Mouse (Mus musculus) limb, embryonic 15.5 days (tissue): ENCODE measurements around the gene Clcn2. TPM values are rescaled to one million over a fixed set of nuclear protein-coding genes. Genes with fewer than 3 reads are reported as not detected.

ENCODE experiments used
- ATAC-seq: fragments of 200-750 bp; cut with Nextera tagmentation; 2 replicates; pipeline ENCODE4 v1.8.0; 2017; ENCODE audit warnings: low read depth, moderate TSS enrichment; ENCODE audit not compliant: insufficient number of reproducible peaks, low FRiP score, low TSS enrichment
- H3K27ac ChIP-seq: fragments of 300-500 bp; sonication (generic); 2 replicates; pipeline ENCODE4 v1.5.1; 2015; ENCODE audit warnings: moderate library complexity, mild to moderate bottlenecking, inconsistent platforms
- H3K27me3 ChIP-seq: fragments of 300-500 bp; sonication (generic); 2 replicates; pipeline ENCODE4 v1.6.1; 2015; ENCODE audit warnings: inconsistent platforms
- H3K36me3 ChIP-seq: fragments of 300-500 bp; sonication (generic); 2 replicates; pipeline ENCODE4 v1.6.1; 2015; ENCODE audit warnings: inconsistent platforms
- H3K4me1 ChIP-seq: fragments of 300-500 bp; sonication (generic); 2 replicates; pipeline ENCODE4 v1.6.1; 2015; ENCODE audit warnings: inconsistent platforms
- H3K4me2 ChIP-seq: fragments of 300-500 bp; sonication (generic); 2 replicates; pipeline ENCODE4 v1.6.1; 2015; ENCODE audit warnings: mild to moderate bottlenecking, inconsistent platforms
- H3K4me3 ChIP-seq: fragments of 300-500 bp; sonication (generic); 2 replicates; pipeline ENCODE4 v1.5.1; 2015; ENCODE audit warnings: mild to moderate bottlenecking, inconsistent platforms
- H3K9ac ChIP-seq: fragments of 300-500 bp; sonication (generic); 2 replicates; pipeline ENCODE4 v1.6.1; 2015; ENCODE audit warnings: inconsistent platforms
- H3K9me3 ChIP-seq: fragments of 300-500 bp; sonication (generic); 2 replicates; pipeline ENCODE4 v1.6.1; 2016; ENCODE audit warnings: inconsistent platforms
- WGBS: fragments of 180-500 bp; shearing (Covaris S2); methylation state at CpG from one replicate; pipeline ENCODE4 v1.1.7; 2015; 5-methylcytosine and 5-hydroxymethylcytosine counted together
- polyA plus RNA-seq: library from polyadenylated mRNA; unstranded; fragments of >200 nt; fragmentation: Nextera tagmentation; extraction: Ambion mirVana; gene quantifications from 2 replicates; pipeline ENCODE4 v1.2.1, GENCODE M21; 2015

Clcn2 gene
- polyA plus RNA-seq, 1 experiment from 2014 or later = 13.8 TPM

DNA sequence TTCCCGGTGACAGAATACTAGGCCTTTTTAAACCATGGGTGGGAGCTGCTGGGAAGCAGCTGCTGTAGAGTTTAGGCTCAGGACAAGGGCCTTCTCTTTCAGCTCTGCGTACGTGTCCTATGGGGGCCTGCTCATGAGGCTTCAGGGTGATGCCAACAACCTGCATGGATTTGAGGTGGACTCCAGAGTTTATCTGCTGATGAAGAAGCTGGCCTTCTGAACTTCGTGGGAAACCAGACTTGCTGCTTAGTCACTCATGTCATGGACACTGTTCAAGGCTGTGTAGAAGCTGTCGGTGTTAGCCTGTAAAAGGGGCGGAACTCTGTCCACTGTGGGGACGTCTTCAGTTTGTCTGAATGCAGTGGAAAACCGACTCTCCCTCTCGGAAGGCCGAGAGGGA lies 4.3 kb upstream of the Clcn2 start:
- no peak overlapping the region for H3K9ac ChIP-seq
- H3K27ac ChIP-seq = no peak overlapping the region
- no peaks in the 10 kb centered on the region for H3K27me3 ChIP-seq
- H3K4me1 ChIP-seq = peaks cover 13% of the 10 kb centered on the region
- peaks cover 29% of the 10 kb centered on the region for H3K36me3 ChIP-seq
- 82% methylated on average over 10 of the region's 10 CpGs for whole genome bisulfite sequencing
- no peaks in the 10 kb centered on the region for H3K9me3 ChIP-seq
- no peak for ATAC-seq
- no peak overlapping the region for H3K4me2 ChIP-seq
- no peak overlapping the region for H3K4me3 ChIP-seq

DNA sequence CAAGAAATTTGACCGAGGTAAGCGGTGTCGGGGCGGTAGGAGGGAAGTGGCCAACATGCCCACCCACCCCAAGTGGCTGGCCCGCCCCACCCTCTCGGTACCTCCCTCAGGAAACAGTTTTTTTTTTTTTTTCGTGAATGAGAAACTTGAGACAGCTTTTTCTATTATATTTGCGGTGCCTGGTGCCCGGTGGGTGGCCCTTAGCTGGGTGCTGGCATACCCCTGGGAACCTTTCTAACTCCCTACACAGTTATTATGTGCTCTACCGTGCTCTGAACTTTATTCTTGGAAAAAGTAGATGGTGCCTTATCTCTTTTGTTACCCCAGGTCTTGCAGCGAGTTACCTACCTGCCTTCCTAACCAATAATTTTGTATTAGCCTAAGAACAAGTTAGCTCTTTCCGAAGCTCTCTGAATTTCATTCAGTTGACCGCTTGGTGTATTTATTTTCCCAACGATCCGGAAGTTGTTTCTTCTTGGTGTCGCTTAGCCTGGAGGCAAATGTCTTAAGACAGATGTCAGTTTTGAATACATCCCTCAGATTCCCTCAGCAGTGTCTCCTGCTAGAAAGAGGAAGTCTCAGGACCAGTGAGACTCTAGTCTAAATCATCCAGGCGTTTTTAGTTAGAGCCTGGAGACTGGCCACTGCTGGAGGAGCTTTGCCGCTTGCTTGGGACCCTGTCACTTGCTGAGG lies 578 bp upstream of the Clcn2 start:
- Histone ChIP-seq H3K4me2 (peak overlapping the region; percentile 90), H3K36me3 (peaks cover 30% of the 10 kb centered on the region), H3K27me3 (no peaks in the 10 kb centered on the region), H3K4me3 (peak overlapping the region; percentile 67), H3K9me3 (no peaks in the 10 kb centered on the region), H3K9ac (peak overlapping the region; percentile 62), H3K27ac (peak overlapping the region; percentile 98), H3K4me1 (peaks cover 43% of the 10 kb centered on the region)
- WGBS = 2% methylated on average over 18 of the region's 18 CpGs
- peak; percentile 26 for ATAC-seq

DNA sequence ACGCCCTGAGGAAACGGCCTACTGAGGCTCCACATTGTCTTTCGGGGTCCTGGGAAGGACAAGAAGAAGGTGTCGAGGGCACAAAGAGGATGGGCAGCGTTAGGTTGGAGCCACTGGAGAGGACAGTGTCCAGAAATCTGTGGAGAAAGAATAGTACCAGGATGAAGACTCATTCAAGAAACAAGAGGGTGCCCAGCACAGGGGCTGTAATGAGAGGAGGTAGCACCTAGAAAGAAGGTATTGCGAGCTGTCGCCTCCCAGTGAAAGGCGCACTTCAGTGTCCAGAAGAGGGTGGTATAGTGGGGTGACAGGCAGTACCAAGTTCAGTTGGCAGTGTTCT lies 735 bp downstream of the Clcn2 start:
- H3K9ac ChIP-seq = peak overlapping the region; percentile 62; the same call in 1 of the 2 replicates
- WGBS = 1% methylated on average over 8 of the region's 8 CpGs
- no peaks in the 10 kb centered on the region for H3K9me3 ChIP-seq
- peak overlapping the region; percentile 98 for H3K27ac ChIP-seq
- H3K4me3 ChIP-seq = peak overlapping the region; percentile 67
- no peak for ATAC-seq
- peak overlapping the region; percentile 90 for H3K4me2 ChIP-seq
- peaks cover 43% of the 10 kb centered on the region for H3K4me1 ChIP-seq
- no peaks in the 10 kb centered on the region for H3K27me3 ChIP-seq
- H3K36me3 ChIP-seq = peaks cover 33% of the 10 kb centered on the region

DNA sequence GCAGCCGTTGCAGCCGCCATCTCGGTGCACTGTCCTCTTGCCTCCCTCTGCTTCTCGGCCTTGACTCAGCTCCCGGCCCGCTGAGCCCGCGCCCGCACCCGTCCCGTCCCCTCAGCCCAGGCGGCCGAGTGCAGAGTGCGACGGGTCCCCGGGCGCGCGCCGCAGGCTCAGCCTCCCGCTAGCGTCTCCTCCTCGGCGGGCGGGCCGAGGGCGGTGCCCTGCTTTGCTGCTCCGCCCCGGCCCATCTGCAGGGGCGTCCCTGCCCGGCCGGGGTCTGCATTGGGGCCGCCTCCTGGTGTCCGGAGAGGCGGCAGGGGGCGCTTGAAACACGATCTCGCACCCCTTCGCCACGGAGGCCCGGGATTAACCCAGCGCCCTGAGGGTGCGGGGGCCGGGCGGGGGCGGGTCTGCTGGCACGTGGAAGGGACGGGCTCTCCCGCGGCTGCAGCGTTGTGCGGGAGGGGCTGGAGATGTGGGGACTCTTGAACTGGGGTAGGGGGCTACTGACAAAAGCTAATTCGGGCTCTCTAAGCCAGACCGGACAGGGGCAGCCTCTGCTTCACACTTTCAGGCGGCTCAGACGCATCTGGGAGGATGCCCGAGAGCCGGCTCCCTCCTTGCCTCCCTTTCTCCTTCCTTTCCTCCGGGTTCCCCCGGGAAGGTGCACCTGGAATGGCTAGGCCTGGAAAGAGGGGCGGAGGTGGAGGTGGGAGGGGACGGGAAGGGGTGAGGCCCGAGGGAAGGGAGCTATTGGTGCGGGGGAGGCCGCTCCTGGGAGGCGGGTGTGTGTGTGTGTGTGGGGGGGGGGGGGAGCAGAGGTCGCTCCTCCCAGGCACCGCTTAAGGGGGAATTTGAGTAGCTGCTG lies 1.3 kb downstream of the Clcn2 start:
- Histone ChIP-seq H3K4me3 (peak overlapping the region; percentile 67), H3K9ac (peak overlapping the region; percentile 62), H3K9me3 (no peaks in the 10 kb centered on the region), H3K4me1 (peaks cover 43% of the 10 kb centered on the region), H3K36me3 (peaks cover 33% of the 10 kb centered on the region), H3K27ac (peak overlapping the region; percentile 98), H3K4me2 (peak overlapping the region; percentile 90), H3K27me3 (no peaks in the 10 kb centered on the region)
- peak; percentile 85 for ATAC-seq
- under 1% methylated on average over 65 of the region's 68 CpGs for WGBS

DNA sequence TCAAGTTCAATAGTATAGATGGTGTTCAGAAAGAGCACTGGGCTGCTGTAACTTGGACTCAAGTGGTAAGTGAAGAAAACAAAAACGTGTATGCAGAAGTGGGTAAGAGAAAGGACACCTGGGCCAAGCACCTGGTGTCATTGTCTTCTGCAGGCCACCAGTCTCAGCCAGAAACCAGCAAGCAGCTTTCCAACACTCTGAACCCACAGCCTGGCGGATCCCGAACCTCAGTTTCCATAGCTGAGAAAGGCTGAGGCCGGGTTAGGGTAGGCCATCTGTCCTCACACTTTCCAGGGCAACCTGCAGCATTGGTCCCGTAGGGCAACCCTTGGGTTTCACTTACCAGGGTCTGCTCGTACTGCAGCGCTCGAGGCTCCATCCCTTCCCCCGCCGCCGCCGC lies 2.0 kb downstream of the Clcn2 start:
- no peak; the same call in 1 of the 2 replicates for ATAC-seq
- Histone ChIP-seq H3K36me3 (peaks cover 37% of the 10 kb centered on the region), H3K9me3 (no peaks in the 10 kb centered on the region), H3K4me1 (peaks cover 43% of the 10 kb centered on the region), H3K4me2 (peak overlapping the region; percentile 90), H3K27me3 (no peaks in the 10 kb centered on the region), H3K4me3 (peak overlapping the region; percentile 67), H3K27ac (peak overlapping the region; percentile 98), H3K9ac (peak overlapping the region; percentile 62)
- WGBS = 2% methylated on average over 12 of the region's 12 CpGs

DNA sequence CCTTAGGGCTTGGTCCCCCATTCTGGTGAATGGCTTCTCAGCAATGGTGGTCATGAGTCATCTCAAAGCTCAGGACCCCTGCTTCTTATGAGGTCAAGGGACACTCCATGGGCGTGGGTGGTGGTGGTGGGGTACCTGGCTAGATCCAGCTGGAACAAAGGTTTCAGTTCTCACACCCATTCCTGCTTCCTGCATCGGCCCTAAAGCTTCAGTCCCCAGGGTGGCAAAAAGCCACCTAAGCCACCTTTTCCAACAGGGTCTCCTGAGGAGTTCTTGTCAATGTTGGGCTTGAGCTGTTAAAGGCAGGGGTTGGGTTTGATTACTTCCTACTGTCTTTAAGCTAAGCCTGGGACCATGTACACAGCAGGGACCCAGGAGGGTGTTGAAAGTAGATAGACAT lies 2.4 kb downstream of the Clcn2 start:
- no peak for ATAC-seq
- Histone ChIP-seq H3K9me3 (no peaks in the 10 kb centered on the region), H3K4me1 (peaks cover 43% of the 10 kb centered on the region), H3K27ac (peak overlapping the region; percentile 98; the same call in 1 of the 2 replicates), H3K27me3 (no peaks in the 10 kb centered on the region), H3K4me3 (peak overlapping the region; percentile 67), H3K36me3 (peaks cover 36% of the 10 kb centered on the region), H3K4me2 (peak overlapping the region; percentile 90), H3K9ac (peak overlapping the region; percentile 62; the same call in 1 of the 2 replicates)
- 52% methylated on average over 2 of the region's 2 CpGs for WGBS

DNA sequence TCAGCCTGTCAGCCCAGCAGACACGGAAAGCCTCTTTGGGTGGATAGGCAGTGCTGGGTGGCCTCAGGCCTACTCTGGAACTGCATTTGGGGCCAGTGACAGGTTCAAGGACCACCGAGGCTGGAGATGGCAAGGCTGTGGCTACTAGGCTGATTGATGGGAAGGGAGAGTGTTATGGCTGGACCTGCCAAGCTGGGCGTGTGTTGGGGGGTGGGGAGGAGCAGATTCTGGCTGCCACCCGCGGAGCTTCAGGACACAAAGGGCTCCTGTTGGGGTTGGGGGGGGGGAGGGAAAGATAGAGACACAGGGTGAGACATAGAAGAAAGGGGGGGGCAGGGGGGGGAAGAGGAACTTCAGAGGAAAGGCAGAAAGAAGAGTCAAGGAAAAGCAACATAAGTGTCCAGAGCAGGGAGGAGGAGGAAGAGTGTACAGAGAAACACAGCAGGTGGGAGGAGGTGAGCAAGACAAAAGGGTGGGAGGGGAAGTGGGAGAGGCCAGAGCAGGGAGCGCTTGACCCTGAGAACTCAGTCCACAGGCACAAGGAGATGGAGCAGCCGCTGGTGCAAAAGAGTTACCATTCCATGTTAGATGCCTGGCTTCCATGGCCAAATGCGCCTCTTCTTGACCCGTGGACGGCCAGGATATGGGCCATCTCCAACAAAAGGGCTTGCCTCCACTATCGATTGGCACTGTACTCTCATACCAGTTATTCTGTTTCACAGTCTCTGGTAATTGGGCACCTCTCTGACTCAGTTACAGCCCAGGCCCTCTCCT lies 3.1 kb downstream of the Clcn2 start:
- no peak overlapping the region for H3K27ac ChIP-seq
- ATAC-seq = no peak
- H3K4me2 ChIP-seq = peak overlapping the region; percentile 90
- H3K9ac ChIP-seq = no peak overlapping the region
- H3K27me3 ChIP-seq = no peaks in the 10 kb centered on the region
- H3K9me3 ChIP-seq = no peaks in the 10 kb centered on the region
- H3K36me3 ChIP-seq = peaks cover 35% of the 10 kb centered on the region
- H3K4me1 ChIP-seq = peaks cover 43% of the 10 kb centered on the region
- peak overlapping the region; percentile 67 for H3K4me3 ChIP-seq
- 47% methylated on average over 11 of the region's 11 CpGs for WGBS

DNA sequence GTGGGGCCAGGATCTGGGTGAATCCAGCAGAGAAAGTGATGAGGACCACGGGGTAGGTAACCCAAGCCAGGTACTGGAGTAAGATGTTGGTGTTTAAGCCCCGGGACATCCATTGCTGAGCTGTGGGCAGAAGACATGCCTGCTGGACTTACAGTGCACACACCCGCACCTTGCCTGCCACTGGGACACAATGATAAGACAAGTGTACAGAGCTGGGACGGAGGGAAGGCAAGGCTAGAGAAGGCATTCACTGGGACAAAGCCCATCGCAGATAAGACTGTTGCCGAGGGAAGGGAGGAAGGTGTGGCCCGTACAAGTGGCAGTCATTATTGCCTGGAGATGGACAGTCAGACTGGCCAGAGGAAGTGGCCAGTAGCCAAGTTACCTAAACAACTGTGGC lies 4.7 kb downstream of the Clcn2 start:
- no peaks in the 10 kb centered on the region for H3K27me3 ChIP-seq
- H3K4me3 ChIP-seq = no peak overlapping the region
- H3K36me3 ChIP-seq = peaks cover 49% of the 10 kb centered on the region
- peaks cover 36% of the 10 kb centered on the region for H3K4me1 ChIP-seq
- H3K27ac ChIP-seq = no peak overlapping the region
- no peak overlapping the region for H3K9ac ChIP-seq
- ATAC-seq = no peak
- 91% methylated on average over 7 of the region's 7 CpGs for WGBS
- H3K9me3 ChIP-seq = no peaks in the 10 kb centered on the region
- H3K4me2 ChIP-seq = no peak overlapping the region

DNA sequence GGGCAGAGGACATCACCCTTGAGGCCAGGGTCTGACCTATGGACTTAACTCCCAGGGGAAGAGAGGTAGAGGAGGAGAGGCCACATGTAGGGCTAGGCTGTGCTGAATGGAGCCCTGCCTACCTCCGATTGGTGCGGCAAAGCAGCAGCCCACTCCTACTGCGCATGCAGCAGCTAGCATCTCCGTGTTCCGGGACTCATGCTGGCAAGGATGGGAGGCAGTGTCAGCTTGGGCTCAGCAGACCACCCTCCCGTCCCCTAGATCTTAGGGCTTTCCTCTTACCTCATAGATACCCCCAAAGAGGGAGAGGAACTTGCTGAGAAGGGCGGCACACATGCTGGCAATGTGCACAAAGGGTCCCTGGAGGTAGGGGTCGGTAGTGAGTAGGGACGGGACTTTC lies 5.4 kb downstream of the Clcn2 start:
- Histone ChIP-seq H3K9ac (no peak overlapping the region), H3K27me3 (no peaks in the 10 kb centered on the region), H3K27ac (no peak overlapping the region), H3K4me2 (no peak overlapping the region), H3K9me3 (no peaks in the 10 kb centered on the region), H3K36me3 (peaks cover 56% of the 10 kb centered on the region), H3K4me3 (no peak overlapping the region), H3K4me1 (peaks cover 33% of the 10 kb centered on the region)
- 80% methylated on average over 9 of the region's 9 CpGs for WGBS
- no peak for ATAC-seq

DNA sequence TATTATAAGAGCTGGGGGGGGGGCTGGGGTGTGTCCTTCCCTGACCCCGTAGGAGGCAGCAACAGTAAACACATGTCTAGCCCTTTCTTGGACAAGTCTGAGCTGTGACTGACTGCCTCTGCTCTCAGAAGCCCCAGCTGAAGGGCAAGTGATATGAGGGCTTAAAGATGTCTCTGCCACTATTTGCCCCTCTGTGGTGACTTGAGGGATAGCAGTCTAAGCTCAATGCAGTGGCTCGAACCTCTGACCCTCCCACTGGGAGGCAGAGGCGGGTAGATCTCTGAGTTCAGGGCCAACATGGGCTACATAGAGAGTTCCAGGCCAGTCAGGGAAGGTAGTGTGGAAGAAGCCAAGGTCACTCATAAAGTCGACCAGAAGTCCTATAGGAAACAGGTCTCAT lies 6.7 kb downstream of the Clcn2 start:
- H3K27ac ChIP-seq = no peak overlapping the region
- H3K4me2 ChIP-seq = no peak overlapping the region
- peaks cover 70% of the 10 kb centered on the region for H3K36me3 ChIP-seq
- 81% methylated on average over 4 of the region's 4 CpGs for WGBS
- peaks cover 25% of the 10 kb centered on the region for H3K4me1 ChIP-seq
- H3K9me3 ChIP-seq = no peaks in the 10 kb centered on the region
- no peak overlapping the region for H3K4me3 ChIP-seq
- no peaks in the 10 kb centered on the region for H3K27me3 ChIP-seq
- ATAC-seq = no peak
- no peak overlapping the region for H3K9ac ChIP-seq

DNA sequence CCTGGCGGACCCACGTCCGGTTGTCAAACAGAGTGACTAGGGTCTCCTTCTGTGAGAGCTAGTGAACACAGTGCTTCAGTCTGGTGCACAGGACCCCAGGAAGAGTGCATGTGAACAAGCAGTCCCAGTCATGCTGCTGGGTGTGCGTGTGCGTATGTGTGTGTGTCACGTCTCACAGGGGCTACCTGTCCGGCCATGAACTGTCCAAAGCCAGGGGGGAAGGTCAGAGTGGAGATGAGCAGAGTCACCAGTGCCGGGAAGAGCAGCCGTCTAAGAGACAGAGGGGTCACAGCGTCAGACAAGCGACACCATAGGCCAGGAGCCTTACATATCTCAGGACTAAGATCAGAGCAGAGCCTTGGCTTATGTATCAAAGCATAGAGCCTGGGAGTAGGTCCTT lies 7.2 kb downstream of the Clcn2 start:
- H3K4me3 ChIP-seq = no peak overlapping the region
- no peak overlapping the region for H3K4me2 ChIP-seq
- H3K4me1 ChIP-seq = peaks cover 21% of the 10 kb centered on the region
- ATAC-seq = no peak
- no peak overlapping the region for H3K9ac ChIP-seq
- H3K9me3 ChIP-seq = no peaks in the 10 kb centered on the region
- peaks cover 73% of the 10 kb centered on the region for H3K36me3 ChIP-seq
- no peak overlapping the region for H3K27ac ChIP-seq
- 92% methylated on average over 11 of the region's 11 CpGs for WGBS
- no peaks in the 10 kb centered on the region for H3K27me3 ChIP-seq
